In the genomic region with DNA sequence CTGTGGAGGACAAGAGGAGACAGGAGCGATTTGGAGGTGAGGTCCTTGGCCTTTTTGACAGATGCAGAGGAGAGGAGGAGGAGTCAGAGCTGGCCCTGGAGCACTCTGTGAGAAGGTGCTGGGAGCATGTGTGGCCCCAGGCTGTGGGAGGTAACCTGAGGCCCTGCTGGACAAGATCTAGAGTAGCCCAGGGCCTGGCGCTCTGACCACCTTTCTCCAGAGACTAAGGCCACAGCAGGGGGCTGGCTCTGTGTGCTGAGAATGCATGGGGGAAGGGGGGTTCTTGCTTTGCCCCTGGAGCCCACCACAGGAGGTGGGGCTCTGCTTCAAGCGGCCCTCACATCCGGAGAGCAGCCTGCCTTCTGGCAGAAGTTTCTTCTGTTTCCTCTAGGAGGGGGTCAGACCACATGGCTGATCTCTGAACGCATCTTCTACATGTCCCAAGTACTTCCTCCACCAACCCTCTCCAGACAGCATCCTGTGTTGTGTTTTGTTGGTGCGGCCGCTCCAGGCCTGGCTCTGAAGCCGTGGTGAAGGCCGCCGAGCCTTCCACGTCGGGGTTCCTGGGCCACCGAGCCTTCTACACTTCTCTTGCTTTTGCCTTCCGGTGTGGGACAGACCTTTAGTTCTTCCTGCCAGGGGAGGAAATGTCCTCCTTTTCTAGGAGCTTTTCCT, we compare ENCODE assay signal across 11 mouse cellular contexts. TPM values are rescaled to one million over a fixed set of nuclear protein-coding genes. Genes with fewer than 3 reads are reported as not detected.
A peak's percentile ranks its signal among the peaks of the same experiment; 100 is the strongest.
DNase-seq lines count a peak whose midpoint lies in the region; ATAC-seq and TF ChIP-seq lines count a peak whose summit lies in the region.
"Had no signal": no experiment of that assay in that cellular context is flagged by ENCODE, and none has a peak within 500 bp of the region (broad histone marks: within the 10 kb centered on the region; RNA-seq: fewer than 3 reads in every experiment).

No protein-coding gene starts in this region.

- H3K4me1 ChIP-seq in midbrain, embryonic 13.5 days (replicated peaks) = peaks cover 10% of the 10 kb centered on the region
- no peaks in the 10 kb centered on the region for H3K4me1 ChIP-seq in midbrain, embryonic 16.5 days (ENCODE audit: control insufficient read depth, insufficient read depth, low read length)
- peaks cover 37% of the 10 kb centered on the region for H3K4me1 ChIP-seq in bone marrow, adult 2 months (ENCODE audit: control insufficient read depth, insufficient read depth, low read length)
- peaks cover 45% of the 10 kb centered on the region for H3K4me1 ChIP-seq in liver, embryonic 15.5 days (replicated peaks)
- no peaks in the 10 kb centered on the region for H3K4me1 ChIP-seq in hindbrain, embryonic 11.5 days (replicated peaks; ENCODE audit: control insufficient read depth, insufficient read depth, low read length)

- H3K9me3 ChIP-seq in midbrain, embryonic 13.5 days = no peaks in the 10 kb centered on the region
- no peaks in the 10 kb centered on the region for H3K9me3 ChIP-seq in midbrain, embryonic 16.5 days (replicated peaks; ENCODE audit: control insufficient read depth, low read length, poor library complexity, severe bottlenecking)
- H3K9me3 ChIP-seq in liver, embryonic 15.5 days (replicated peaks) = no peaks in the 10 kb centered on the region
- no peaks in the 10 kb centered on the region for H3K9me3 ChIP-seq in hindbrain, embryonic 11.5 days (ENCODE audit: control insufficient read depth, low read length)
- H3K9me3 ChIP-seq: hindbrain, embryonic 13.5 days had no signal

- H3K9ac ChIP-seq in midbrain, embryonic 13.5 days (replicated peaks) = 0 out of 2 replicates have a peak overlapping the region, but pooled peaks have one; percentile 37
- H3K9ac ChIP-seq in midbrain, embryonic 16.5 days (ENCODE audit: low read depth, low read length) = no peak overlapping the region
- no peak overlapping the region for H3K9ac ChIP-seq in liver, embryonic 15.5 days
- H3K9ac ChIP-seq in hindbrain, embryonic 11.5 days (ENCODE audit: low read depth, low read length) = no peak overlapping the region
- H3K9ac ChIP-seq: forebrain, postnatal 0 days; hindbrain, embryonic 13.5 days had no signal

- TF ChIP-seq CTCF in bone marrow, adult 2 months (IDR thresholded peaks at IDR 0.05; ENCODE audit: control insufficient read depth, insufficient read depth, low read length) = no peak

- H3K27me3 ChIP-seq in midbrain, embryonic 13.5 days = no peaks in the 10 kb centered on the region
- H3K27me3 ChIP-seq in midbrain, embryonic 16.5 days (ENCODE audit: control insufficient read depth, insufficient read depth, low read depth, low read length) = no peaks in the 10 kb centered on the region
- H3K27me3 ChIP-seq in liver, embryonic 15.5 days = no peaks in the 10 kb centered on the region
- no peaks in the 10 kb centered on the region for H3K27me3 ChIP-seq in hindbrain, embryonic 11.5 days (ENCODE audit: control insufficient read depth, insufficient read depth, low read length)
- H3K27me3 ChIP-seq: hindbrain, embryonic 13.5 days had no signal

- no peak overlapping the region for H3K4me3 ChIP-seq in midbrain, embryonic 13.5 days (replicated peaks)
- H3K4me3 ChIP-seq in midbrain, embryonic 16.5 days (ENCODE audit: low read depth, low read length) = no peak overlapping the region
- H3K4me3 ChIP-seq in bone marrow, adult 2 months (replicated peaks; ENCODE audit: control insufficient read depth, low read depth, low read length) = no peak overlapping the region
- H3K4me3 ChIP-seq in liver, embryonic 15.5 days (replicated peaks) = no peak overlapping the region
- H3K4me3 ChIP-seq in hindbrain, embryonic 11.5 days (ENCODE audit: low read depth, low read length) = no peak overlapping the region
- H3K4me3 ChIP-seq: hindbrain, embryonic 13.5 days had no signal

- no peaks in the 10 kb centered on the region for H3K36me3 ChIP-seq in midbrain, embryonic 13.5 days
- no peaks in the 10 kb centered on the region for H3K36me3 ChIP-seq in midbrain, embryonic 16.5 days (ENCODE audit: control insufficient read depth, insufficient read depth, low read length)
- no peaks in the 10 kb centered on the region for H3K36me3 ChIP-seq in liver, embryonic 15.5 days (replicated peaks)
- no peaks in the 10 kb centered on the region for H3K36me3 ChIP-seq in hindbrain, embryonic 11.5 days (ENCODE audit: control insufficient read depth, insufficient read depth, low read length)
- H3K36me3 ChIP-seq: hindbrain, embryonic 13.5 days had no signal

- H3K4me2 ChIP-seq in midbrain, embryonic 13.5 days (replicated peaks) = no peak overlapping the region
- no peak overlapping the region for H3K4me2 ChIP-seq in midbrain, embryonic 16.5 days (ENCODE audit: low read length)
- no peak overlapping the region for H3K4me2 ChIP-seq in liver, embryonic 15.5 days
- no peak overlapping the region for H3K4me2 ChIP-seq in hindbrain, embryonic 11.5 days (replicated peaks; ENCODE audit: low read depth, low read length)
- H3K4me2 ChIP-seq: hindbrain, embryonic 13.5 days had no signal

- no peak for ATAC-seq in midbrain, embryonic 13.5 days
- no peak for ATAC-seq in midbrain, embryonic 16.5 days
- ATAC-seq in liver, embryonic 15.5 days (ENCODE audit: insufficient read depth) = no peak
- ATAC-seq in frontal cortex, adult (ENCODE audit: low TSS enrichment) = no peak
- ATAC-seq in hindbrain, embryonic 11.5 days (ENCODE audit: low FRiP score) = no peak
- ATAC-seq: forebrain, postnatal 0 days had no signal

- WGBS in midbrain, embryonic 13.5 days = 76% methylated on average over 14 of the region's 14 CpGs
- 71% methylated on average over 14 of the region's 14 CpGs for WGBS in midbrain, embryonic 16.5 days
- 13% methylated on average over 14 of the region's 14 CpGs for WGBS in bone marrow, adult 2 months
- 38% methylated on average over 14 of the region's 14 CpGs for WGBS in liver, embryonic 15.5 days (ENCODE audit: insufficient replicate concordance)
- 77% methylated on average over 14 of the region's 14 CpGs for WGBS in hindbrain, embryonic 11.5 days

- no peak overlapping the region for H3K27ac ChIP-seq in midbrain, embryonic 13.5 days
- H3K27ac ChIP-seq in midbrain, embryonic 16.5 days (ENCODE audit: low read length) = no peak overlapping the region
- peak overlapping the region; percentile 91 for H3K27ac ChIP-seq in bone marrow, adult 2 months (ENCODE audit: control insufficient read depth, insufficient read depth, low read depth, low read length, poor library complexity)
- H3K27ac ChIP-seq in liver, embryonic 15.5 days (replicated peaks) = peak overlapping the region; percentile 14; the same call in 1 of the 2 replicates
- no peak overlapping the region for H3K27ac ChIP-seq in hindbrain, embryonic 11.5 days (ENCODE audit: low read depth, low read length)
- H3K27ac ChIP-seq: hindbrain, embryonic 13.5 days had no signal

- 0 out of 2 replicates have a peak, but pooled peaks have one; percentile 15 for TF ChIP-seq POLR2A in bone marrow, adult 2 months (IDR thresholded peaks at IDR 0.05; ENCODE audit: borderline replicate concordance, control insufficient read depth, low read depth, low read length)

- DNase-seq in thymus, postnatal 36 days = peak; percentile 76 to 84
- DNase-seq in hindbrain, embryonic 11.5 days (ENCODE audit: low spot score) = no peak
- DNase-seq: cerebellum, postnatal 25 days; forebrain, postnatal 0 days; layer of hippocampus, postnatal 36 days had no signal

RNA-seq across cellular contexts. Expression of a gene that starts 10.3 kb away (rescaled TPM):
- polyA plus RNA-seq in midbrain, embryonic 13.5 days (2015; fragmentation: Nextera tagmentation; extraction: Ambion mirVana) = 319 and 332 TPM in 2 replicates
- polyA plus RNA-seq in midbrain, embryonic 16.5 days (2015; fragmentation: Nextera tagmentation; extraction: Ambion mirVana) = 421 and 430 TPM in 2 replicates
- polyA plus RNA-seq in bone marrow, adult 2 months (2011; ENCODE audit: insufficient read depth, insufficient read length, low replicate concordance, missing spikeins) = 299 and 416 TPM in 2 replicates
- 151 and 166 TPM in 2 replicates for polyA plus RNA-seq in liver, embryonic 15.5 days (2015; fragmentation: Nextera tagmentation; extraction: Ambion mirVana)
- 337 and 396 TPM in 2 replicates for polyA plus RNA-seq in hindbrain, embryonic 11.5 days (2014; fragmentation: Nextera tagmentation; extraction: Ambion mirVana)

RNA-seq across cellular contexts. Expression of a gene that starts 15.9 kb away (rescaled TPM):
- polyA plus RNA-seq in midbrain, embryonic 13.5 days (2015; fragmentation: Nextera tagmentation; extraction: Ambion mirVana) = 9.3 and 11.4 TPM in 2 replicates
- 18.4 and 19.0 TPM in 2 replicates for polyA plus RNA-seq in midbrain, embryonic 16.5 days (2015; fragmentation: Nextera tagmentation; extraction: Ambion mirVana)
- polyA plus RNA-seq in bone marrow, adult 2 months (2011; ENCODE audit: insufficient read depth, insufficient read length, low replicate concordance, missing spikeins) = 3.3 and 13.7 TPM in 2 replicates
- polyA plus RNA-seq in liver, embryonic 15.5 days (2015; fragmentation: Nextera tagmentation; extraction: Ambion mirVana) = 1.8 and 2.1 TPM in 2 replicates
- 5.7 and 5.8 TPM in 2 replicates for polyA plus RNA-seq in hindbrain, embryonic 11.5 days (2014; fragmentation: Nextera tagmentation; extraction: Ambion mirVana)

RNA-seq across cellular contexts. Expression of a gene that starts 23.4 kb away (rescaled TPM):
- 2.2 and 2.7 TPM in 2 replicates for polyA plus RNA-seq in midbrain, embryonic 13.5 days (2015; fragmentation: Nextera tagmentation; extraction: Ambion mirVana)
- 0.92 and 2.1 TPM in 2 replicates for polyA plus RNA-seq in midbrain, embryonic 16.5 days (2015; fragmentation: Nextera tagmentation; extraction: Ambion mirVana)
- 270 and 801 TPM in 2 replicates for polyA plus RNA-seq in bone marrow, adult 2 months (2011; ENCODE audit: insufficient read depth, insufficient read length, low replicate concordance, missing spikeins)
- 47.4 and 51.5 TPM in 2 replicates for polyA plus RNA-seq in liver, embryonic 15.5 days (2015; fragmentation: Nextera tagmentation; extraction: Ambion mirVana)
- 4.5 and 5.1 TPM in 2 replicates for polyA plus RNA-seq in hindbrain, embryonic 11.5 days (2014; fragmentation: Nextera tagmentation; extraction: Ambion mirVana)

RNA-seq across cellular contexts. Expression of a gene that starts 57.6 kb away (rescaled TPM):
- 0.97 and 1.1 TPM in 2 replicates for polyA plus RNA-seq in midbrain, embryonic 13.5 days (2015; fragmentation: Nextera tagmentation; extraction: Ambion mirVana)
- polyA plus RNA-seq in midbrain, embryonic 16.5 days (2015; fragmentation: Nextera tagmentation; extraction: Ambion mirVana) = 3.8 and 6.6 TPM in 2 replicates
- 4.6 TPM in 1 of 2 replicates, not detected in the other for polyA plus RNA-seq in bone marrow, adult 2 months (2011; ENCODE audit: insufficient read depth, insufficient read length, low replicate concordance, missing spikeins)
- polyA plus RNA-seq in liver, embryonic 15.5 days (2015; fragmentation: Nextera tagmentation; extraction: Ambion mirVana) = 0.59 TPM in 1 of 2 replicates, not detected in the other
- polyA plus RNA-seq in hindbrain, embryonic 11.5 days (2014; fragmentation: Nextera tagmentation; extraction: Ambion mirVana) = 1.4 and 1.8 TPM in 2 replicates

Comparison
In these comparisons a context has a peak if more than half of its experiments do, and no peak if none do; other contexts are left out.
1. H3K27ac ChIP-seq: peak in bone marrow, adult 2 months (single experiment) and liver, embryonic 15.5 days (single experiment); none in midbrain, embryonic 13.5 days (single experiment), midbrain, embryonic 16.5 days (single experiment) and hindbrain, embryonic 11.5 days (single experiment).